In genomic region chr3:104779949-104780348, GRCm38 (mm10) we compare ENCODE assay signal across 8 mouse cellular contexts. TPM values are rescaled to one million over a fixed set of nuclear protein-coding genes. Genes with fewer than 3 reads are reported as not detected.
A peak's percentile ranks its signal among the peaks of the same experiment; 100 is the strongest.
DNase-seq lines count a peak whose midpoint lies in the region; ATAC-seq and TF ChIP-seq lines count a peak whose summit lies in the region.

No protein-coding gene starts in this region.

- no peak overlapping the region for H3K27ac ChIP-seq in intestine, embryonic 14.5 days (ENCODE audit: low read depth)
- H3K27ac ChIP-seq in intestine, embryonic 16.5 days (ENCODE audit: low read length), result no peak overlapping the region
- H3K27ac ChIP-seq in embryonic facial prominence, embryonic 14.5 days (replicated peaks; ENCODE audit: low read depth, low read length), result no peak overlapping the region

- TF ChIP-seq CTCF in C2C12 (IDR thresholded peaks at IDR 0.05; ENCODE audit: control insufficient read depth, insufficient read depth, insufficient read length), result peak; percentile 82

- no peak for ATAC-seq in intestine, embryonic 14.5 days (replicated peaks; ENCODE audit: low FRiP score, low TSS enrichment, low read depth)
- no peak for ATAC-seq in intestine, embryonic 16.5 days
- no peak for ATAC-seq in embryonic facial prominence, embryonic 14.5 days (ENCODE audit: low read depth)
- ATAC-seq in megakaryocyte-erythroid progenitor cell, adult 5-6 weeks (replicated peaks; ENCODE audit: low FRiP score, low TSS enrichment, poor library complexity, severe bottlenecking), result peak; percentile 60

- H3ac ChIP-seq in C2C12 (ENCODE audit: control insufficient read depth, insufficient read length, low read depth), result no peak overlapping the region

- no peaks in the 10 kb centered on the region for H3K36me3 ChIP-seq in intestine, embryonic 14.5 days (ENCODE audit: control insufficient read depth, insufficient read depth, low read length)
- H3K36me3 ChIP-seq in intestine, embryonic 16.5 days (ENCODE audit: control insufficient read depth, insufficient read depth, low read length), result no peaks in the 10 kb centered on the region
- H3K36me3 ChIP-seq in C2C12 (ENCODE audit: control insufficient read depth, insufficient read depth), result no peaks in the 10 kb centered on the region
- no peaks in the 10 kb centered on the region for H3K36me3 ChIP-seq in embryonic facial prominence, embryonic 14.5 days (ENCODE audit: control insufficient read depth, insufficient read depth, low read length)

- H3K9me3 ChIP-seq in intestine, embryonic 14.5 days (ENCODE audit: control insufficient read depth, low read length), result no peaks in the 10 kb centered on the region
- no peaks in the 10 kb centered on the region for H3K9me3 ChIP-seq in intestine, embryonic 16.5 days (ENCODE audit: control insufficient read depth, low read length)
- H3K9me3 ChIP-seq in embryonic facial prominence, embryonic 14.5 days (ENCODE audit: control insufficient read depth, low read length), result no peaks in the 10 kb centered on the region

- peak; percentile 87 for DNase-seq in intestine, embryonic 14.5 days (ENCODE audit: low spot score)
- peak; percentile 80 for DNase-seq in ZHBTc4 (ENCODE audit: low read depth, low spot score)
- DNase-seq in embryonic facial prominence, embryonic 14.5 days (ENCODE audit: low spot score), result peak; percentile 82
- peak; percentile 86 for DNase-seq in induced T-regulatory cell, adult 2 months (ENCODE audit: low read depth)
- peak; percentile 65 to 70 for DNase-seq in thymus, postnatal 36 days

- H3K4me2 ChIP-seq in intestine, embryonic 14.5 days (ENCODE audit: low read length), result no peak overlapping the region
- H3K4me2 ChIP-seq in intestine, embryonic 16.5 days (ENCODE audit: low read depth, low read length), result no peak overlapping the region
- 0 out of 2 replicates have a peak overlapping the region, but pooled peaks have one; percentile 99 for H3K4me2 ChIP-seq in embryonic facial prominence, embryonic 14.5 days (ENCODE audit: low read depth, low read length)

- H3K79me2 ChIP-seq in C2C12 (ENCODE audit: control insufficient read depth, insufficient read depth), result no peaks in the 10 kb centered on the region

- no peaks in the 10 kb centered on the region for H3K79me3 ChIP-seq in C2C12 (ENCODE audit: low read depth)

- H3K4me3 ChIP-seq in intestine, embryonic 14.5 days (ENCODE audit: low read depth, low read length), result no peak overlapping the region
- H3K4me3 ChIP-seq in intestine, embryonic 16.5 days (ENCODE audit: low read length), result no peak overlapping the region
- no peak overlapping the region for H3K4me3 ChIP-seq in C2C12 (ENCODE audit: insufficient read depth, poor library complexity, severe bottlenecking)
- H3K4me3 ChIP-seq in embryonic facial prominence, embryonic 14.5 days (ENCODE audit: low read depth, low read length), result no peak overlapping the region

- H3K27me3 ChIP-seq in intestine, embryonic 14.5 days (replicated peaks; ENCODE audit: control insufficient read depth, insufficient read depth, low read length), result peaks cover 82% of the 10 kb centered on the region
- peaks cover 57% of the 10 kb centered on the region for H3K27me3 ChIP-seq in intestine, embryonic 16.5 days (replicated peaks; ENCODE audit: control insufficient read depth, insufficient read depth, low read length)
- peaks cover 17% of the 10 kb centered on the region for H3K27me3 ChIP-seq in C2C12 (ENCODE audit: control insufficient read depth, insufficient read depth, insufficient read length)
- peaks cover 82% of the 10 kb centered on the region for H3K27me3 ChIP-seq in embryonic facial prominence, embryonic 14.5 days (replicated peaks; ENCODE audit: control insufficient read depth, insufficient read depth, low read length)

- H3K9ac ChIP-seq in intestine, embryonic 14.5 days (ENCODE audit: low read length), result no peak overlapping the region
- no peak overlapping the region for H3K9ac ChIP-seq in intestine, embryonic 16.5 days (ENCODE audit: low read depth, low read length)
- H3K9ac ChIP-seq in embryonic facial prominence, embryonic 14.5 days (ENCODE audit: low read depth, low read length), result no peak overlapping the region

- peaks cover 19% of the 10 kb centered on the region; the same call in 1 of the 2 replicates for H3K4me1 ChIP-seq in intestine, embryonic 14.5 days (replicated peaks; ENCODE audit: control insufficient read depth, insufficient read depth, low read length)
- peaks cover 29% of the 10 kb centered on the region for H3K4me1 ChIP-seq in intestine, embryonic 16.5 days (ENCODE audit: control insufficient read depth, insufficient read depth, low read length)
- peaks cover 18% of the 10 kb centered on the region; the same call in 1 of the 2 replicates for H3K4me1 ChIP-seq in embryonic facial prominence, embryonic 14.5 days (ENCODE audit: control insufficient read depth, insufficient read depth, low read length)

- WGBS in intestine, embryonic 14.5 days, result 1% methylated on average over 7 of the region's 7 CpGs
- 3% methylated on average over 7 of the region's 7 CpGs for WGBS in intestine, embryonic 16.5 days
- under 1% methylated on average over 7 of the region's 7 CpGs for WGBS in embryonic facial prominence, embryonic 14.5 days

TF ChIP-seq in C2C12, 6 proteins besides CTCF, POLR2A, EP300 and RAD21:
- TF ChIP-seq MYOG (IDR thresholded peaks at IDR 0.05; ENCODE audit: control insufficient read depth, extremely low read depth, insufficient read length) (no peak), CEBPB (IDR thresholded peaks at IDR 0.05; ENCODE audit: low read depth) (no peak), USF1 (IDR thresholded peaks at IDR 0.05; ENCODE audit: low read depth) (no peak), FOSL1 (IDR thresholded peaks at IDR 0.05; ENCODE audit: insufficient read depth, low read length, poor library complexity, severe bottlenecking) (no peak), MYOD1 (IDR thresholded peaks at IDR 0.05; ENCODE audit: control insufficient read depth, insufficient read length, low read depth) (no peak), MAX (IDR thresholded peaks at IDR 0.05) (no peak)

RNA-seq across cellular contexts. Expression of gene Ppm1j, which starts 0.9 kb away (rescaled TPM):
- 2.1 and 3.1 TPM in 2 replicates for polyA plus RNA-seq in intestine, embryonic 14.5 days (2014; fragmentation: Nextera tagmentation; extraction: Ambion mirVana)
- 4.3 and 5.2 TPM in 2 replicates for polyA plus RNA-seq in intestine, embryonic 16.5 days (2015; fragmentation: Nextera tagmentation; extraction: Ambion mirVana)
- polyA plus RNA-seq in C2C12 (2012; fragmentation: generic; extraction: Trizol), result 0.08 TPM
- polyA plus RNA-seq in embryonic facial prominence, embryonic 14.5 days (2014; fragmentation: Nextera tagmentation; extraction: Ambion mirVana), result 3.4 and 3.7 TPM in 2 replicates
- not detected in 2 replicates for total RNA-seq in megakaryocyte-erythroid progenitor cell, adult 5-6 weeks (2014; fragmentation: Nextera tagmentation)
- not detected in 2 replicates for total RNA-seq in megakaryocyte-erythroid progenitor cell, adult 5-6 weeks (2017)

RNA-seq across cellular contexts. Expression of gene Fam19a3, which starts 1.7 kb away (rescaled TPM):
- polyA plus RNA-seq in intestine, embryonic 14.5 days (2014; fragmentation: Nextera tagmentation; extraction: Ambion mirVana), result 0.04 and 0.11 TPM in 2 replicates
- polyA plus RNA-seq in intestine, embryonic 16.5 days (2015; fragmentation: Nextera tagmentation; extraction: Ambion mirVana), result 0.06 and 0.09 TPM in 2 replicates
- polyA plus RNA-seq in C2C12 (2012; fragmentation: generic; extraction: Trizol), result not detected
- polyA plus RNA-seq in embryonic facial prominence, embryonic 14.5 days (2014; fragmentation: Nextera tagmentation; extraction: Ambion mirVana), result 0.24 and 0.68 TPM in 2 replicates
- total RNA-seq in megakaryocyte-erythroid progenitor cell, adult 5-6 weeks (2014; fragmentation: Nextera tagmentation), result not detected in 2 replicates
- total RNA-seq in megakaryocyte-erythroid progenitor cell, adult 5-6 weeks (2017), result not detected in 2 replicates

RNA-seq across cellular contexts. Expression of gene Rhoc, which starts 8.2 kb away (rescaled TPM):
- polyA plus RNA-seq in intestine, embryonic 14.5 days (2014; fragmentation: Nextera tagmentation; extraction: Ambion mirVana), result 166 and 184 TPM in 2 replicates
- polyA plus RNA-seq in intestine, embryonic 16.5 days (2015; fragmentation: Nextera tagmentation; extraction: Ambion mirVana), result 171 and 184 TPM in 2 replicates
- polyA plus RNA-seq in C2C12 (2012; fragmentation: generic; extraction: Trizol), result 485 TPM
- 183 and 198 TPM in 2 replicates for polyA plus RNA-seq in embryonic facial prominence, embryonic 14.5 days (2014; fragmentation: Nextera tagmentation; extraction: Ambion mirVana)
- 1.1 TPM in 1 of 2 replicates, not detected in the other for total RNA-seq in megakaryocyte-erythroid progenitor cell, adult 5-6 weeks (2014; fragmentation: Nextera tagmentation)
- total RNA-seq in megakaryocyte-erythroid progenitor cell, adult 5-6 weeks (2017), result not detected in 2 replicates

RNA-seq across cellular contexts. Expression of gene Mov10, which starts 38.4 kb away (rescaled TPM):
- polyA plus RNA-seq in intestine, embryonic 14.5 days (2014; fragmentation: Nextera tagmentation; extraction: Ambion mirVana), result 83.6 and 94.5 TPM in 2 replicates
- polyA plus RNA-seq in intestine, embryonic 16.5 days (2015; fragmentation: Nextera tagmentation; extraction: Ambion mirVana), result 139 and 161 TPM in 2 replicates
- polyA plus RNA-seq in C2C12 (2012; fragmentation: generic; extraction: Trizol), result 9.3 TPM
- polyA plus RNA-seq in embryonic facial prominence, embryonic 14.5 days (2014; fragmentation: Nextera tagmentation; extraction: Ambion mirVana), result 38.1 and 44.6 TPM in 2 replicates
- 11.0 and 17.3 TPM in 2 replicates for total RNA-seq in megakaryocyte-erythroid progenitor cell, adult 5-6 weeks (2014; fragmentation: Nextera tagmentation)
- 1.9 and 3.1 TPM in 2 replicates for total RNA-seq in megakaryocyte-erythroid progenitor cell, adult 5-6 weeks (2017)
